In genomic region chr15:99259167-99259729, GRCm38 (mm10) we compare ENCODE assay signal across 9 mouse cellular contexts. TPM values are rescaled to one million over a fixed set of nuclear protein-coding genes. Genes with fewer than 3 reads are reported as not detected.
A peak's percentile ranks its signal among the peaks of the same experiment; 100 is the strongest.
DNase-seq lines count a peak whose midpoint lies in the region; ATAC-seq and TF ChIP-seq lines count a peak whose summit lies in the region.
"Had no signal": no experiment of that assay in that cellular context is flagged by ENCODE, and none has a peak within 500 bp of the region (broad histone marks: within the 10 kb centered on the region; RNA-seq: fewer than 3 reads in every experiment).

No protein-coding gene starts in this region.

- no peak overlapping the region for H3K4me3 ChIP-seq in kidney, embryonic 14.5 days (ENCODE audit: low read length)
- H3K4me3 ChIP-seq in forebrain, embryonic 13.5 days = no peak overlapping the region
- H3K4me3 ChIP-seq in limb, embryonic 14.5 days (replicated peaks; ENCODE audit: low read length) = no peak overlapping the region
- H3K4me3 ChIP-seq in myocyte = no peak overlapping the region
- H3K4me3 ChIP-seq: heart, adult 2 months had no signal

- 61% methylated on average over 8 of the region's 8 CpGs for WGBS in kidney, embryonic 14.5 days
- 69% methylated on average over 8 of the region's 8 CpGs for WGBS in forebrain, embryonic 13.5 days
- 75% methylated on average over 8 of the region's 8 CpGs for WGBS in limb, embryonic 14.5 days

- no peak for DNase-seq in kidney, postnatal 25 days
- no peak for DNase-seq in limb, embryonic 14.5 days (ENCODE audit: low spot score)
- DNase-seq in urinary bladder, postnatal 25 days (ENCODE audit: low spot score) = no peak
- DNase-seq in gastrocnemius, postnatal 4 days (ENCODE audit: low spot score in 2 of 2) = no peak
- DNase-seq in frontal cortex, postnatal 25 days (ENCODE audit: low spot score in 2 of 2) = no peak

- ATAC-seq in kidney, embryonic 14.5 days (ENCODE audit: low FRiP score, low TSS enrichment) = peak; percentile 68; the same call in 1 of the 2 replicates
- ATAC-seq in forebrain, embryonic 13.5 days = 0 out of 2 replicates have a peak, but pooled peaks have one; percentile 21
- no peak for ATAC-seq in limb, embryonic 14.5 days (ENCODE audit: low FRiP score, low read depth)

- no peak for TF ChIP-seq POLR2A in limb, embryonic 14.5 days (IDR thresholded peaks at IDR 0.05; ENCODE audit: borderline replicate concordance, extremely low read depth, insufficient read depth, insufficient read length)
- no peak for TF ChIP-seq POLR2A in myocyte (IDR thresholded peaks at IDR 0.05; ENCODE audit: insufficient read length, low read depth)

- 0 out of 2 replicates have a peak, but pooled peaks cover 10% of the 10 kb centered on the region for H3K4me1 ChIP-seq in kidney, embryonic 14.5 days (ENCODE audit: control insufficient read depth, insufficient read depth, low read length)
- H3K4me1 ChIP-seq in forebrain, embryonic 13.5 days = peaks cover 5% of the 10 kb centered on the region; the same call in 1 of the 2 replicates
- H3K4me1 ChIP-seq in limb, embryonic 14.5 days (ENCODE audit: control insufficient read depth, insufficient read depth, low read length) = no peaks in the 10 kb centered on the region

- H3K27ac ChIP-seq in kidney, embryonic 14.5 days (ENCODE audit: low read depth, low read length) = 0 out of 2 replicates have a peak overlapping the region, but pooled peaks have one; percentile 39
- no peak overlapping the region for H3K27ac ChIP-seq in forebrain, embryonic 13.5 days
- H3K27ac ChIP-seq in limb, embryonic 14.5 days (replicated peaks; ENCODE audit: low read depth, low read length) = no peak overlapping the region
- H3K27ac ChIP-seq: heart, adult 2 months had no signal

- no peaks in the 10 kb centered on the region for H3K27me3 ChIP-seq in kidney, embryonic 14.5 days (ENCODE audit: control insufficient read depth, insufficient read depth, low read length)
- H3K27me3 ChIP-seq in forebrain, embryonic 13.5 days = no peaks in the 10 kb centered on the region
- H3K27me3 ChIP-seq in limb, embryonic 14.5 days (ENCODE audit: control insufficient read depth, insufficient read depth, low read length) = no peaks in the 10 kb centered on the region
- H3K27me3 ChIP-seq in myocyte (ENCODE audit: control insufficient read depth, insufficient read depth, insufficient read length) = no peaks in the 10 kb centered on the region

- H3K79me2 ChIP-seq in myocyte (ENCODE audit: control insufficient read depth, insufficient read depth) = no peaks in the 10 kb centered on the region

- H3K9me3 ChIP-seq in kidney, embryonic 14.5 days (ENCODE audit: control insufficient read depth, low read length) = no peaks in the 10 kb centered on the region
- H3K9me3 ChIP-seq in forebrain, embryonic 13.5 days (replicated peaks) = no peaks in the 10 kb centered on the region
- H3K9me3 ChIP-seq in limb, embryonic 14.5 days (ENCODE audit: control insufficient read depth, low read length) = no peaks in the 10 kb centered on the region

- no peak overlapping the region for H3K9ac ChIP-seq in kidney, embryonic 14.5 days (ENCODE audit: low read depth, low read length)
- no peak overlapping the region for H3K9ac ChIP-seq in forebrain, embryonic 13.5 days
- H3K9ac ChIP-seq in limb, embryonic 14.5 days (ENCODE audit: low read depth, low read length, severe bottlenecking) = no peak overlapping the region

- H3ac ChIP-seq in myocyte (ENCODE audit: control insufficient read depth, insufficient read length) = no peak overlapping the region

- peak overlapping the region; percentile 27 for H3K4me2 ChIP-seq in kidney, embryonic 14.5 days (replicated peaks; ENCODE audit: low read depth, low read length)
- peak overlapping the region; percentile 46 for H3K4me2 ChIP-seq in forebrain, embryonic 13.5 days
- 0 out of 2 replicates have a peak overlapping the region, but pooled peaks have one; percentile 25 for H3K4me2 ChIP-seq in limb, embryonic 14.5 days (replicated peaks; ENCODE audit: low read depth, low read length, severe bottlenecking)
- peak overlapping the region; percentile 77 for H3K4me2 ChIP-seq in myocyte (ENCODE audit: low read depth)

- H3K36me3 ChIP-seq in kidney, embryonic 14.5 days (ENCODE audit: control insufficient read depth, insufficient read depth, low read length) = no peaks in the 10 kb centered on the region
- no peaks in the 10 kb centered on the region for H3K36me3 ChIP-seq in forebrain, embryonic 13.5 days (ENCODE audit: poor library complexity, severe bottlenecking)
- no peaks in the 10 kb centered on the region for H3K36me3 ChIP-seq in limb, embryonic 14.5 days (ENCODE audit: control insufficient read depth, insufficient read depth, low read length)
- H3K36me3 ChIP-seq in myocyte (ENCODE audit: control insufficient read depth, insufficient read depth) = no peaks in the 10 kb centered on the region

TF ChIP-seq in myocyte, 11 proteins besides CTCF, POLR2A, EP300 and RAD21:
- TF ChIP-seq MAX (IDR thresholded peaks at IDR 0.05; ENCODE audit: low read depth) (no peak), TCF12 (IDR thresholded peaks at IDR 0.05; ENCODE audit: insufficient read depth, poor library complexity, severe bottlenecking) (no peak), MYOG (IDR thresholded peaks at IDR 0.05; ENCODE audit: control insufficient read depth in 1 of 3, insufficient read depth in 1 of 3, insufficient read length in 2 of 3, low read depth in 2 of 3) (no peak)

RNA-seq across cellular contexts. Expression of gene Mcrs1, which starts 7.5 kb away (rescaled TPM):
- 180 and 182 TPM in 2 replicates for polyA plus RNA-seq in kidney, embryonic 14.5 days (2014; fragmentation: Nextera tagmentation; extraction: Ambion mirVana)
- polyA plus RNA-seq in forebrain, embryonic 13.5 days (2015; fragmentation: Nextera tagmentation; extraction: Ambion mirVana) = 198 and 213 TPM in 2 replicates
- 88.5 and 113 TPM in 2 replicates for polyA plus RNA-seq in limb, embryonic 14.5 days (2012; rRNA removed)
- polyA plus RNA-seq in limb, embryonic 14.5 days (2014; fragmentation: Nextera tagmentation; extraction: Ambion mirVana) = 130 and 139 TPM in 2 replicates
- 99.1 TPM for polyA plus RNA-seq in myocyte (2012; fragmentation: generic; extraction: Trizol)
- 10 to 100 TPM; 55.6 to 59.3 TPM for total RNA-seq in gastrocnemius, postnatal 4 days (2021)

RNA-seq across cellular contexts. Expression of gene Kcnh3, which starts 34.6 kb away (rescaled TPM):
- 0.46 and 1.4 TPM in 2 replicates for polyA plus RNA-seq in kidney, embryonic 14.5 days (2014; fragmentation: Nextera tagmentation; extraction: Ambion mirVana)
- polyA plus RNA-seq in forebrain, embryonic 13.5 days (2015; fragmentation: Nextera tagmentation; extraction: Ambion mirVana) = 2.3 and 2.5 TPM in 2 replicates
- polyA plus RNA-seq in limb, embryonic 14.5 days (2012; rRNA removed) = 1.6 and 1.9 TPM in 2 replicates
- polyA plus RNA-seq in limb, embryonic 14.5 days (2014; fragmentation: Nextera tagmentation; extraction: Ambion mirVana) = 0.55 and 0.58 TPM in 2 replicates
- polyA plus RNA-seq in myocyte (2012; fragmentation: generic; extraction: Trizol) = 0.17 TPM
- total RNA-seq in gastrocnemius, postnatal 4 days (2021) = under 1 TPM; 0.10 to 0.13 TPM

RNA-seq across cellular contexts. Expression of gene Prpf40b, which starts 35.6 kb away (rescaled TPM):
- polyA plus RNA-seq in kidney, embryonic 14.5 days (2014; fragmentation: Nextera tagmentation; extraction: Ambion mirVana) = 39.5 and 63.9 TPM in 2 replicates
- polyA plus RNA-seq in forebrain, embryonic 13.5 days (2015; fragmentation: Nextera tagmentation; extraction: Ambion mirVana) = 98.6 and 107 TPM in 2 replicates
- 143 and 154 TPM in 2 replicates for polyA plus RNA-seq in limb, embryonic 14.5 days (2012; rRNA removed)
- polyA plus RNA-seq in limb, embryonic 14.5 days (2014; fragmentation: Nextera tagmentation; extraction: Ambion mirVana) = 47.0 and 54.3 TPM in 2 replicates
- polyA plus RNA-seq in myocyte (2012; fragmentation: generic; extraction: Trizol) = 59.7 TPM
- 10 to 100 TPM; 32.6 to 34.5 TPM for total RNA-seq in gastrocnemius, postnatal 4 days (2021)

RNA-seq across cellular contexts. Expression of gene Fam186b, which starts 36.4 kb away (rescaled TPM):
- 0.07 and 0.22 TPM in 2 replicates for polyA plus RNA-seq in kidney, embryonic 14.5 days (2014; fragmentation: Nextera tagmentation; extraction: Ambion mirVana)
- polyA plus RNA-seq in forebrain, embryonic 13.5 days (2015; fragmentation: Nextera tagmentation; extraction: Ambion mirVana) = 0.28 TPM in 1 of 2 replicates, not detected in the other
- 0.19 and 0.24 TPM in 2 replicates for polyA plus RNA-seq in limb, embryonic 14.5 days (2012; rRNA removed)
- polyA plus RNA-seq in limb, embryonic 14.5 days (2014; fragmentation: Nextera tagmentation; extraction: Ambion mirVana) = 0.12 and 0.32 TPM in 2 replicates
- polyA plus RNA-seq in myocyte (2012; fragmentation: generic; extraction: Trizol) = 0.06 TPM
- total RNA-seq in gastrocnemius, postnatal 4 days (2021) = not detected
- total RNA-seq: heart, adult 2 months had no signal
- polyA plus RNA-seq: heart, adult 2 months had no signal

Comparison
In these comparisons a context has a peak if more than half of its experiments do, and no peak if none do; other contexts are left out.
1. H3K4me2 ChIP-seq: peak in every context shown above with its lines; median percentile 77 in myocyte; 46 in forebrain, embryonic 13.5 days; 27 in kidney, embryonic 14.5 days; 25 in limb, embryonic 14.5 days.